Mouse (Mus musculus) left cerebral cortex, adult 18-20 months (tissue): Measurements from ENCODE around the gene Neb. TPM values are rescaled to one million over a fixed set of nuclear protein-coding genes. Genes with fewer than 3 reads are reported as not detected.

Source experiments
- DNase-seq, 2 experiments: peaks; one replicate each; pipeline ENCODE4 v3.0.0; 2021 to 2022; ENCODE audit warnings: low spot score in 2 of 2, mixed read lengths in 1 of 2
- long read RNA-seq, 2 experiments: library from polyadenylated mRNA; stranded (forward); transcript quantifications; one replicate each; pipeline ENCODE4 v2.0.0; 2021
- total RNA-seq, 2 experiments: library from RNA; stranded (reverse); gene quantifications; 2 replicates each; pipeline ENCODE4 v1.2.3; 2021

Gene Neb
- under 1 TPM; 0.79 to 0.98 TPM for total RNA-seq
- long read RNA-seq, experiment 1 = 0 reads
- long read RNA-seq, experiment 2 = 0 reads

DNA sequence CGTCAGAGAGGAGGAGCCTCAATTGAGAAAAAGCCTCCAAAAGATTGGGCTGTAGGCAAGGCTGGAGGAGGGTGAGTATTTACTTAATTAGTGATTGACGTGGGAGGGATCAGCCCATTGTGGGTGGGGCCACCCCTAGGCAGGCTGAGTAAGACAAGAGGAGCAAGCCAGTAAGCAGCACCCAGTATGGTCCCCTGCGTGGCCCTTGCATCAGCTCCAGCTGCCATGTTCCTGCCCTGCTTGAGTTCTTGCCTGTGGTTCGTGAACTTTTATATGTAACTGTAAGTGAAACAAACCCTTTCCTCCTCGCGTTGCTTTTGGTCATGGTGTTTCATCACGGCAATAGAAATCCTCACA lies at the start of gene Neb:
Gene Neb, minus strand, starts transcription at position 27 of the 357 bp plus-strand sequence.
- DNase-seq = no peak

DNA sequence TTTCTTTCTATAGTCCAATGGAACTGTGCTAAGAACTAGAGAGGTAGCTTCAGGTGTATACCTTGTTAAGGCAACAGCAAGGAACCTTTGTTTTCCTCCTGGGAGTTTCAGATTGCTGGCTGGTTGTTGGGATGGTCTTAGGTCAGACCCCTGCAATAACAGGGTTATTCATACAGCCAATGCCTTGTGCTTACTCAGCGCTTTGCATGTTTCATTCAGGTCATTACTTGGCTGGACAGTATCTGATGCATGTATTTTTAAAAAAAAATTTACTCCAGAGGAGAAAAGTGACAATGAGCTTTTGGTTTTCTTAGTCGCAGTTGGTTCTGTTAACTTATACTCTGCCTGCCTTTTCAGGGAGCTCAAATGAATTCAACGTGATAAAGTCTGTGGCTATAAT lies 49.1 kb upstream of the Neb start:
- DNase-seq = no peak

DNA sequence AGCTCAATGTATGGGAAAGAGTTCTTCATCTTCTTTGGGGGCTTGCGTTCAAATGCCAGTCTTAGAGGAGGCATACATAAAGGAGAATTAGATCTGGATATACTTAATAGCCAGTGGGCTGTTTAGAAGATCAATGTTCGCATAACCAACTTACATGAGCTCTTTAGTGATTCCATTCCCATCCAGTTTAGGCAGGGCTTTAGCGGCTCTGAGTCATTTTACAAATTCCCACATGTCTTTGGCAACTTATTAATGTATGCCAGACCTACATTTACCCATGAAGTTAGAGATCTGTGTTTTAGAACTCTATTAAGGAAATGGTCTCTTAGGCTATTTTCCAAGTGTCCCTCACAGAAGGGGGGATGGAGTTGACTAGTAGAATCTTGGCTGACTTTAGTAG lies 47.8 kb upstream of the Neb start:
- no peak for DNase-seq

- DNase-seq = no peak
These were observed 47.2 kb upstream of the Neb start for GRCm38 (mm10) chr2:52425523-52425795.

GRCm38 (mm10) chr2:52424747-52425522 lies 46.7 kb upstream of the Neb start, which contains the start of gene Arl5a:
TSS of gene Arl5a (minus strand) at chr2:52424901.
- peak; percentile 97 to 99 for DNase-seq

DNA sequence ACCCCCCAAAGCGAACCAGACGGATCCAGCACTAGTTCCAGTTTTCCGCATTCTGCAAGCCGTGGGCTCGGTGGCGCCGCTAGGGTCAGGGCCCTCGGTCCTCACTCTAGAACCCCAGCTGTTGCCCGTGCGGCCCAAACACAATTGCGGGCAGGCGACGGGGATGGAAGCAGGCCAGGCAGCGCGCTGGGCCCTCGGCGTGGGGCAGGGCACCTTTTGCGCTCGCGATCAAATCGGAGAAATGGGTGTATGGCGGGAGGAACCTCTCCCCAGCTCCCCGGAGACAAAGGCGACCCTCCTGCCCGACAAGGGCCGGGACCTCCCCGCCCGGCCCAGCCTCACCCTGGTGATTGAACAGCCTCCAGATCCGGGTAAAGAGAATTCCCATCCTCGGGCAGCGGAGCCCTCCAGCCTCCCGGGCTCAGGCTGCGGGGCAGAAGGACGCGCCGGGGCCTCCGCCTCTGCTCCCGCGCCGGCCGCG lies 46.0 kb upstream of the Neb start:
- peak in 1 of 2 experiments; percentile 31 for DNase-seq

DNA sequence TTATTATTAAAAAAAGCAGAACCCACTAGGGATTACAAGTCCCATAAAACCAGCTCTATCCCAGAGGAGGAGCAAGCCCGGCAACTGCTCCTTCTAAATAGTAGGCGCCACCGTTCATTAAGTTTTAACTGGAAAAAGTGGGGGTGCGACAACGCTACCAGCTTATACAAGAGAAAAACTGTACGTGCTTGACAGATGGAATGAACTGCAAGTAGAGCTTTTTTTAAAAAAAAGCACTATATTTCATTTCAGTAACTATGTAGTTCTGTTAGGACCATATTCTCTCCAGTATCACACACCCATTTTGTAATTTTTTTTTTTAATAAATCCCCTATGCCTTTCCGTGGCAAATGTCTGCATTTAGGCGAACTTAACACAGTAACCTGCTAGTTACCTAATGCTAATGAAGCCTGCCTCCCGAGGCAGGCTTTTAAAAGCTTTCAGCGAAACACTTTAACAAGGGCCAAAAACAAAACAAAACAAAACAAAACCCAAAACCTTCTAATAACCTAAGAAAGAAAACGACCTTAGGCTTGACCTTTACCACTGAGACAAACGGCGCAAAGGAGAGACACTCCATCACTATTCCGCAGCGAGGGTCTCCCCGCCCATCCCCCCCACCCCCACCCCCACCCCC lies 45.5 kb upstream of the Neb start:
- no peak for DNase-seq

GRCm38 (mm10) chr2:52422871-52423610 lies 44.8 kb upstream of the Neb start:
- no peak for DNase-seq

- no peak for DNase-seq
These were observed 42.9 kb upstream of the Neb start for GRCm38 (mm10) chr2:52421197-52421596.

- DNase-seq = no peak
These were observed 41.9 kb upstream of the Neb start for GRCm38 (mm10) chr2:52420001-52420710.

- no peak for DNase-seq
These were observed 41.0 kb upstream of the Neb start for GRCm38 (mm10) chr2:52419295-52419694.

GRCm38 (mm10) chr2:52412524-52413037 lies 34.3 kb upstream of the Neb start:
- DNase-seq = no peak

- DNase-seq = no peak
These were observed 28.2 kb upstream of the Neb start for GRCm38 (mm10) chr2:52406480-52406879.

- no peak for DNase-seq
These were observed 27.0 kb upstream of the Neb start for GRCm38 (mm10) chr2:52405238-52405637.

- DNase-seq = peak in 1 of 2 experiments; percentile 19
These were observed 16.3 kb upstream of the Neb start for GRCm38 (mm10) chr2:52394529-52394928.

GRCm38 (mm10) chr2:52390415-52390975 lies 12.2 kb upstream of the Neb start:
- no peak for DNase-seq

- no peak for DNase-seq
These were observed 11.7 kb upstream of the Neb start for GRCm38 (mm10) chr2:52389975-52390374.

GRCm38 (mm10) chr2:52386451-52386850 lies 8.2 kb upstream of the Neb start:
- no peak for DNase-seq

DNA sequence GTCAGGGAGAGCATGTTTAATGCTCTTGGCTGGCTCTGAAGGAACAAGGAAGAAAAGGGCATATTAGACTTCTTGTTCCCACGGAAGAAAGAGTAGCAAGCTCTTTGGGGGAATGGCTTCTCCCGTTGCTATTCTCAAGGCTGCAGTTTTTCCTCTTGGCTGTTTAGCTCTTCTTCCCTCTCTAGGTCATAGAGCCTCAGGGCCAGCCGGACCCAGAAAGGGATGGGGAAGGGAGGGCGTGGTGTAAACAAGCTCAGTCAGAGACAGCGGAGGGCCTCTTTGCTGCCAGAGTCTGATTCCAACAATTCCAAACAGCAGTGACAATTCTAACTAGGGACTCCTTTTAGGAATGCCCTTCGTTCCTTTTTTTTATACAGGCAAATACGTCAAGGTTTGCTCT lies 7.8 kb upstream of the Neb start:
- no peak for DNase-seq

GRCm38 (mm10) chr2:52378848-52379261 lies 581 bp upstream of the Neb start:
- DNase-seq = no peak
